Mouse (Mus musculus) layer of hippocampus, postnatal 36 days (tissue): ENCODE measurements around the gene Ift57. TPM values are rescaled to one million over a fixed set of nuclear protein-coding genes. Genes with fewer than 3 reads are reported as not detected.
A peak's percentile ranks its signal among the peaks of the same experiment; 100 is the strongest.

Source experiments
- DNase-seq, 2 experiments: peaks; one replicate each; pipeline ENCODE4 v3.0.0; 2022
- total RNA-seq, 2 experiments: library from RNA; stranded (reverse); gene quantifications; 2 replicates each; pipeline ENCODE4 v1.2.3; 2021

The Ift57 gene
- 10 to 100 TPM; 54.1 to 55.5 TPM for total RNA-seq

GRCm38 (mm10) chr16:49698620-49699525 is at the start of gene Ift57:
Ift57 (plus strand) TSS chr16:49699233.
- peak; percentile 98 for DNase-seq

GRCm38 (mm10) chr16:49657182-49657581 is 41.9 kb upstream of the Ift57 start:
- no peak for DNase-seq

- no peak for DNase-seq
Measured at GRCm38 (mm10) chr16:49658029-49658428, 41.0 kb upstream of the Ift57 start.

- DNase-seq = no peak
Measured at GRCm38 (mm10) chr16:49659131-49659530, 39.9 kb upstream of the Ift57 start.

GRCm38 (mm10) chr16:49660111-49660510 is 38.9 kb upstream of the Ift57 start:
- no peak for DNase-seq

- no peak for DNase-seq
Measured at GRCm38 (mm10) chr16:49662201-49662600, 36.8 kb upstream of the Ift57 start.

- no peak for DNase-seq
Measured at GRCm38 (mm10) chr16:49664677-49665076, 34.4 kb upstream of the Ift57 start.

GRCm38 (mm10) chr16:49679666-49680065 is 19.4 kb upstream of the Ift57 start:
- DNase-seq = no peak

GRCm38 (mm10) chr16:49684961-49685360 is 14.1 kb upstream of the Ift57 start:
- DNase-seq = no peak

GRCm38 (mm10) chr16:49699821-49700220 is 788 bp downstream of the Ift57 start:
- no peak for DNase-seq

- no peak for DNase-seq
Measured at GRCm38 (mm10) chr16:49708074-49708473, 9.0 kb downstream of the Ift57 start.

- no peak for DNase-seq
Measured at GRCm38 (mm10) chr16:49710188-49710587, 11.2 kb downstream of the Ift57 start.

- no peak for DNase-seq
Measured at GRCm38 (mm10) chr16:49713302-49713701, 14.3 kb downstream of the Ift57 start.

- no peak for DNase-seq
Measured at GRCm38 (mm10) chr16:49720671-49721070, 21.6 kb downstream of the Ift57 start.

GRCm38 (mm10) chr16:49721678-49722077 is 22.6 kb downstream of the Ift57 start:
- no peak for DNase-seq

- no peak for DNase-seq
Measured at GRCm38 (mm10) chr16:49723222-49723621, 24.2 kb downstream of the Ift57 start.

GRCm38 (mm10) chr16:49724232-49724631 is 25.2 kb downstream of the Ift57 start:
- DNase-seq = no peak

GRCm38 (mm10) chr16:49724931-49725330 is 25.9 kb downstream of the Ift57 start:
- DNase-seq = no peak

- DNase-seq = no peak
Measured at GRCm38 (mm10) chr16:49725446-49725845, 26.4 kb downstream of the Ift57 start.

GRCm38 (mm10) chr16:49726216-49726615 is 27.2 kb downstream of the Ift57 start:
- no peak for DNase-seq

- no peak for DNase-seq
Measured at GRCm38 (mm10) chr16:49726761-49727160, 27.7 kb downstream of the Ift57 start.

GRCm38 (mm10) chr16:49736536-49736935 is 37.5 kb downstream of the Ift57 start:
- DNase-seq = no peak

GRCm38 (mm10) chr16:49747360-49747759 is 48.3 kb downstream of the Ift57 start:
- DNase-seq = no peak

GRCm38 (mm10) chr16:49752906-49753305 is 53.9 kb downstream of the Ift57 start:
- DNase-seq = no peak
